Mouse (Mus musculus) limb, embryonic 11.5 days (tissue): ENCODE measurements around the gene Ly6c1. TPM values are rescaled to one million over a fixed set of nuclear protein-coding genes. Genes with fewer than 3 reads are reported as not detected.
A peak's percentile ranks its signal among the peaks of the same experiment; 100 is the strongest.
"Not testable (repeated sequence)": the region's sequence is repeated elsewhere in the genome, so short reads cannot be mapped to it uniquely, and the experiment has no call there.

ENCODE experiments used
- ATAC-seq: fragments of 200-750 bp; cut with Nextera tagmentation; 2 replicates; pipeline ENCODE4 v1.8.0; 2017; ENCODE audit warnings: low read depth; ENCODE audit not compliant: insufficient number of reproducible peaks, low FRiP score, low TSS enrichment
- DNase-seq: peaks from one replicate; pipeline ENCODE4 v3.0.0-alpha.2; 2015; ENCODE audit warnings: low spot score
- H3K27ac ChIP-seq: fragments of 300-500 bp; sonication (generic); replicated peaks from 2 replicates; pipeline ENCODE4 v1.5.1; 2014; ENCODE audit warnings: low read depth, mild to moderate bottlenecking, low read length
- H3K27me3 ChIP-seq: fragments of 300-500 bp; sonication (generic); 2 replicates; pipeline ENCODE4 v1.6.1; 2014; ENCODE audit warnings: mild to moderate bottlenecking, low read length, mixed read lengths; ENCODE audit not compliant: control insufficient read depth, insufficient read depth
- H3K36me3 ChIP-seq: fragments of 300-500 bp; sonication (generic); 2 replicates; pipeline ENCODE4 v1.6.1; 2014; ENCODE audit warnings: mild to moderate bottlenecking, low read length, moderate library complexity, mixed read lengths; ENCODE audit not compliant: control insufficient read depth, insufficient read depth
- H3K4me1 ChIP-seq: fragments of 300-500 bp; sonication (generic); 2 replicates; pipeline ENCODE4 v1.6.1; 2014; ENCODE audit warnings: low read length, mixed read lengths; ENCODE audit not compliant: control insufficient read depth, insufficient read depth
- H3K4me2 ChIP-seq: fragments of 300-500 bp; sonication (generic); 2 replicates; pipeline ENCODE4 v1.6.1; 2014; ENCODE audit warnings: low read depth, mild to moderate bottlenecking, moderate library complexity; ENCODE audit not compliant: severe bottlenecking
- H3K4me3 ChIP-seq: fragments of 300-500 bp; sonication (generic); 2 replicates; pipeline ENCODE4 v1.5.1; 2014; ENCODE audit warnings: low read depth, low read length
- H3K9ac ChIP-seq: fragments of 300-500 bp; sonication (generic); 2 replicates; pipeline ENCODE4 v1.6.1; 2014; ENCODE audit warnings: mild to moderate bottlenecking, low read length
- H3K9me3 ChIP-seq: fragments of 300-500 bp; sonication (generic); 2 replicates; pipeline ENCODE4 v1.6.1; 2016; ENCODE audit warnings: low read length; ENCODE audit not compliant: control insufficient read depth
- WGBS: fragments of 180-500 bp; shearing (Covaris S2); extraction: QIAGEN DNeasy Blood & Tissue Kit; methylation state at CpG from one replicate; pipeline ENCODE4 v1.1.7; 2014; 5-methylcytosine and 5-hydroxymethylcytosine counted together
- polyA plus RNA-seq: library from polyadenylated mRNA; unstranded; fragments of >200 nt; fragmentation: Nextera tagmentation; extraction: Ambion mirVana; gene quantifications from 2 replicates; pipeline ENCODE4 v1.2.1, GENCODE M21; 2014

Gene Ly6c1
- polyA plus RNA-seq, 1 experiment from 2014 or later, result 2.8 TPM

DNA sequence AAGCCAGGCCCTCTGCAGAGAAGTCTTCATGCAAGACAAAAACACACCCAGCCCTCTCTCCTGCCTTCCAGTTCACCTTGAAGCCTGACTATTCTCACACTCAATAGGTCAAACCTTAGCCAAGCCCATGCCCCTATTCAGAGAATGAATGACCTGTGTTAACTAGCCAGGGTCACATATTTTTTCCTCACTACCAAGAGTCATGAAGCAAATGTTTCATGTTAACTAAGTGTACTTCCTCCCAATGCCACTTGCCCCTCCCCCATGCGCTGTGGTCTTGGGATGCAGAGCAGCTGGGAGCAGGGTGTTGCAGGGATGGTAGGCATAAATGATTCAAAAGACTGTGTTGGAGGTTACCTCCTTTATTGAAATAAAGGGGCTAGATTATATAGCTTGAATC, 2.0 kb upstream of the Ly6c1 start:
- H3K27me3 ChIP-seq, DNase-seq, H3K4me2 ChIP-seq, H3K4me1 ChIP-seq, H3K36me3 ChIP-seq, H3K27ac ChIP-seq, H3K4me3 ChIP-seq, H3K9me3 ChIP-seq, H3K9ac ChIP-seq: not testable (repeated sequence)
- 0 out of 2 replicates have a peak, but pooled peaks have one; percentile 17 for ATAC-seq
- WGBS, result 68% methylated on average over 1 of the region's 1 CpGs

DNA sequence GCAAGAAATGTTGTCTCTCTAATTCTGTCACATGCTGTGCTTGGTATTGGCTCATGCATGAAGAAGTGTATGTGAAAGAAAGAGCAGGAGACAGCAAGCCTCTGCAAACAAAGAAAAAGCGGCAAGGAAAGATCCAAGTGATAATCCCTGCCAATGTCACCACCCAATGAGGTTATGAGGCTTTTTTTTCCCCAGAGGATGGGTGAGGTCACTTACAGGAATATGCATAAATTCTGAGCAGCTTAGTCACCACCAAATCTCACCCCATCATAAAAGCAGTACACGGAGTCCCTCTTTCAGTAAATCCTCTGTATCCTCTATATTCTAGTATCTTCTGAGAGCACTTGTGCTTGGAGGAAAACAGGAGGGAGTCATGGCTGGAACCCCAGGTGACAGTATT, 1.2 kb upstream of the Ly6c1 start:
- not testable (repeated sequence) for H3K27ac ChIP-seq, H3K9me3 ChIP-seq, H3K36me3 ChIP-seq, H3K4me2 ChIP-seq, H3K4me3 ChIP-seq, H3K27me3 ChIP-seq, DNase-seq, H3K4me1 ChIP-seq, H3K9ac ChIP-seq, ATAC-seq
- 78% methylated on average over 2 of the region's 2 CpGs for WGBS

DNA sequence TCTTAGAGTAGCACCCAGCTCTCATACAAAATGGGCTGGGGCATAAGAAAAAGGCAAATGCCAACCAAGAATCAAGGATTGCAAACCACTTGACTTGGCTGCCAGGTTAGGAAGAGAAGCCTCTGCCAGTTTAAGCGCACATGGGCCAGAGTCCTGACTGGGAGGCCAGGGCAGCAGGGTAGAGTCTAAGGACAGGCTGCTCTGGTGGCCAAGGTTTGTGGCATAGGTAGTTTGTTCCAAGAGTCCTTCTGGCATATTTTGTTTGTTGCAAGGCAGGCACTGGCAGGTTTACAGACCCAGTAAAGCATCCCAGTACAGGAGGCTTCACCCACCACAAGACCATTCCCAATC, 685 bp downstream of the Ly6c1 start:
- H3K36me3 ChIP-seq, H3K27me3 ChIP-seq, H3K9ac ChIP-seq, H3K4me3 ChIP-seq, H3K27ac ChIP-seq, H3K9me3 ChIP-seq, H3K4me2 ChIP-seq, H3K4me1 ChIP-seq, DNase-seq, ATAC-seq: not testable (repeated sequence)
- WGBS, result 91% methylated on average over 1 of the region's 1 CpGs

DNA sequence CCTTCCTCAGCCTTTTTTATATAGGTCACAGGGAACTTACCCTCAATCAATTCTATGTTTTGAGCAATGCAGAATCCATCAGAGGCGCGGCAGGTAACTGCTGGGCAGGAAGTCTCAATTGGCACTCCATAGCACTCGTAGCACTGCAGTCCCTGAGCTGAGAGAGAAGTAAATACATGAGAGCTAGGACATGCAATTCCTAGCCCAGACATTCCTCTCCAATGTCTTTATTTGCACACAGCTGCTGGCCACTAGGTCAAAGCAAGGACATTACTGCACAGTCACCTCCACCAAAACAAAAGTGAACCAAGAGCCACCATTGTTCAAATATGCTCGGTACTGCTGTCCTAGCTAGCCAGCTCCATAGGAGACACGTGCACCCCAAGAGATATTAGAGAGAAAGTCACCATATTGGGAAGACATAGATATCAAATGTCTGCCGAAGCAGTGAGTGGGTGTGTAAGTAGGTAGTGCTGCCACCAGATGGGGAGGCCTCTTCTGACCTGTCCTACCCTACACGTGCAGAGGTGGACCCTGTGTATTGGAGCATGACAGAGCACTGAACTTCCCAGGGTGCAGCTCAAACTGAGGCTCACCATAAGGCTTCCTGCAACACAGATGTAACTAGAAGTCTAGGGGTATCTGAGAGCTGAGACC, 1.2 kb downstream of the Ly6c1 start:
- H3K27me3 ChIP-seq, H3K4me3 ChIP-seq, H3K36me3 ChIP-seq, H3K4me2 ChIP-seq, H3K4me1 ChIP-seq, ATAC-seq, H3K9ac ChIP-seq, H3K27ac ChIP-seq, DNase-seq, H3K9me3 ChIP-seq: not testable (repeated sequence)
- 83% methylated on average over 5 of the region's 7 CpGs for WGBS

DNA sequence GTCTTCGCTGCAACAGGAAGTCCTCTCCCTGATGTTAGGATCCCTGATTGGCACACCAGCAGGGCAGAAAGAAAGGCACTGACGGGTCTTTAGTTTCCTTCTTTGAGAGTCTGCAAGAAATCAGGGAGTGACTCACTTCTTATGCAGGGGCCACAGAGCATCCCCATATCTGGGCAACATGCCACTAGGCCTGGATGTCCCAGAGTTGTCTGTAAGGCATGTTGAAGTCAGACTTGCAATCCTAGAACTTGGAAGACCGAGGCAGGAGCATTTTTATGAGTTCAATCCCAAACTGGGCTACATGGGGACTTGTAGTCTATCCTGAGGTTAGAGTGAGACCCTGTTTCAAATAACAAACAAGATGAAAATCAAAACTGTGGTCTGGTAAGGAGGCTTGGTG, 3.1 kb downstream of the Ly6c1 start:
- DNase-seq, H3K36me3 ChIP-seq, ATAC-seq, H3K27me3 ChIP-seq, H3K4me3 ChIP-seq, H3K27ac ChIP-seq, H3K9me3 ChIP-seq, H3K9ac ChIP-seq, H3K4me1 ChIP-seq, H3K4me2 ChIP-seq: not testable (repeated sequence)
- WGBS, result 90% methylated on average over 3 of the region's 3 CpGs

DNA sequence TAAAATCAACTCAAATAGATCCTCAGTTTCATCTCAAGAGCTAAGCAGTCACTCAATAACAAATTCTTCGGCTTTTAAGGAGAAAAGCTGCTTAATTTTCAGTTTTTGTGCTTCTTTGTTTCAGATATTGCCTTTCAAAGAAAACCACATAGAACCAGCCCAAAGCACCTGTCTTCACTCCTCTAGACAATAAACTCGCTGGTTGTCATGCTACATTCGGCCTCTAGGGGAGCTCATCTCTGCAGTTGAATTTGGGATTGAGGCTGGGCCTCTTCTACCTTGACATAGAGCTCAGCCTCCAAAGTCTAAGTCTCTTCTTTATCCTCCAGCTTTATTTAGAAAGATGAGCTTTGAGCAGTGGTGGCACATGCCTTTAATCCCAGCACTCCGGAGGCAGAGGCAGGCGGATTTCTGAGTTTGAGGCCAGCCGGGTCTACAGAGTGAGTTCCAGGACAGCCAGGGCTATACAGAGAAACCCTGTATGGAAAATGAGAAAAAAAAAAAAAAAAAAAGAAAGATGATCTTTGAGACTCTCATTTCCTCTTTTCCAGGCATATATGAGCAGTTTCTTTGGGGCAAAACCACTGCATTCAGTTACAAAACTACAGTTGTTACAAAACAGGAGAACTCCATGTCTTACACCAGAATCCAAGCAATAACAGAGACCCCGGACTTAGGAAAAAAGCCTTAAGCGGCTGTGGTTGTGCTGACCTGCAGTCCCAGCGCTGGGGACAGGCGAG, 27.4 kb downstream of the Ly6c1 start:
- WGBS, result 74% methylated on average over 6 of the region's 10 CpGs
- not testable (repeated sequence) for H3K27ac ChIP-seq, H3K4me3 ChIP-seq, H3K4me2 ChIP-seq, H3K4me1 ChIP-seq, H3K27me3 ChIP-seq, DNase-seq, H3K9me3 ChIP-seq, H3K9ac ChIP-seq, H3K36me3 ChIP-seq, ATAC-seq

DNA sequence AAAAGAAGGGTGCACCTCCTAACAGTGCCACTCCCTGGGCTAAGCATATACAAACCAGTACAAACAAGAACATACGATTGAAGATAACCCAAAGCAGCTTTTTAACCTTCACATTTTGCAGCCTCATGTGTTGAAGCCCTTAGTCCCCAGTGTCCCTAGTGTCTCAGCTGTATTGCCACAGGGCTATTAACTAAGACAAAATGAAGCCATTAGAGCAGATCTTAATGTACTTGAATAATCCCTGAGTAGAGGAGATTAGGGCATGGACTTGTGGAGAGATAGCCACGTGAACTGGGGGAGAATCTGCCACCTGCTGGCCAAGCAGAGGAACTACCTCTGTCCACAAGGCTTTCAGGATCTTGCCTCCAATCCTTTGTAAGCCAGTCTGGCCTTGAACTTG, 29.2 kb downstream of the Ly6c1 start:
- WGBS, result 46% methylated on average over 2 of the region's 2 CpGs
- ATAC-seq, H3K4me1 ChIP-seq, H3K36me3 ChIP-seq, H3K4me3 ChIP-seq, H3K9me3 ChIP-seq, H3K27ac ChIP-seq, DNase-seq, H3K4me2 ChIP-seq, H3K9ac ChIP-seq, H3K27me3 ChIP-seq: not testable (repeated sequence)
